Mouse (Mus musculus): ENCODE measurements around the gene Htr6. TPM values are rescaled to one million over a fixed set of nuclear protein-coding genes. Genes with fewer than 3 reads are reported as not detected.

Htr6 gene
- total RNA-seq, 2 experiments from 2014 or later = not detected

Other genes starting within 250 kb of the Htr6 start
- gene Pla2g5, start 212.1 kb downstream of the Htr6 start, total RNA-seq (2021) = 1 to 10 TPM; 2.3 to 5.6 TPM
- not detected for gene Gm13030, start 201.6 kb downstream of the Htr6 start, total RNA-seq (2021)
- not detected for gene Pla2g2e, start 197.6 kb downstream of the Htr6 start, total RNA-seq (2021)
- 1 to 10 TPM; 7.0 to 7.4 TPM for gene Otud3, start 161.6 kb downstream of the Htr6 start, total RNA-seq (2021)
- gene Rnf186, start 108.5 kb downstream of the Htr6 start, total RNA-seq (2021) = not detected
- gene Tmco4, start 102.7 kb downstream of the Htr6 start, total RNA-seq (2021) = 1 to 10 TPM; 3.8 to 4.5 TPM
- gene Nbl1, start 17.4 kb upstream of the Htr6 start, total RNA-seq (2021) = 10 to 100 TPM; 51.0 to 51.1 TPM
- gene Minos1, start 55.5 kb upstream of the Htr6 start, total RNA-seq (2021) = 100 to 1,000 TPM; 399 to 482 TPM
- gene Capzb, start 117.3 kb upstream of the Htr6 start, total RNA-seq (2021) = 100 to 1,000 TPM; 576 to 632 TPM
- 1 to 10 TPM; 4.9 to 5.6 TPM for gene Pqlc2, start 235.1 kb upstream of the Htr6 start, total RNA-seq (2021)
- 10 to 100 TPM; 32.7 to 36.9 TPM for gene Akr7a5, start 235.2 kb upstream of the Htr6 start, total RNA-seq (2021)

All from gastrocnemius, postnatal 10 days (tissue).